Mouse (Mus musculus) embryo, embryonic 9.5 days (tissue): Measurements from ENCODE around the gene Cux2.

ENCODE experiments used
- DNase-seq: peaks from one replicate; pipeline ENCODE4 v3.0.0-alpha.2; 2017; ENCODE audit errors: extremely low spot score

Cux2 gene

DNA sequence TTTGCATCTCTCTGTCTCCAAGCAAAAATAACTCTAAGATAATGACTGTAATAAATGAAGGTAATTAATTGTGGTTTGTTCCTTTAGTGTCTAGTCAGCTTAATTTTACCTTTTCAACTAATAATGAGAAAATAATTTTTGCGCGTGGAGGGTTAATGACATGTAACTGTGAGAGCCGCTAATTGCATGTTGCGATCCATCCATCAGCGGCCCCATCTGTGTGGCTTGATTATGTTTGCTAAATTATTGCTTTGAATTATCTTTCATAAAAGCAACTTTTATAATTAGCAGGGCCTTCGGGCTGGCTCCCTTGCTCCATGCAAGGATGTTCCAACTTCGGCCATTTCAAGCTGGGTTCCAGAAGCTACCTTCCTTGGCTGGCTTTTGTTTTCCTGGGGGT is 130.7 kb downstream of the Cux2 start:
- DNase-seq: no peak

- no peak for DNase-seq
These were observed 133.1 kb downstream of the Cux2 start for GRCm38 (mm10) chr5:121916813-121917212.

DNA sequence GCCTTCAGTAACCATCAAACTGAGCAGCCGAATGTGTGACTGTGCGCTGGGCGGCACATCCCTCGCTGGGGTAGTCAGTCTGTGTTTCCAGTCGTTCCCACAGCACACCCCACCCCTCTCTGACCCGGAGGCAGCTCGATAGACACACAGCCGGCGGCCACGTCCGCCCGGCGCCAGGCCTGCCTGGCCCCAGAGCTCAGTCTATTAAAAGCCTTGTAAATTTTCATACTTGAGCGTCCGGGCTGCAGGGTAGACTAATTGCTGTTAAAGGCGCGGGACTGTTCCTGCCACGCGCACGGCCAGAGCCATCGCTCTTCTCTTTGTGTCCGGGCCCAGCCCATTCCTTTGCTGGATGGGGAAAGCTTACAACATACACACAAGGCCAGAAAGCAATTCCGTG is 135.9 kb downstream of the Cux2 start:
- no peak for DNase-seq

- no peak for DNase-seq
These were observed 140.5 kb downstream of the Cux2 start for GRCm38 (mm10) chr5:121909226-121909985.

DNA sequence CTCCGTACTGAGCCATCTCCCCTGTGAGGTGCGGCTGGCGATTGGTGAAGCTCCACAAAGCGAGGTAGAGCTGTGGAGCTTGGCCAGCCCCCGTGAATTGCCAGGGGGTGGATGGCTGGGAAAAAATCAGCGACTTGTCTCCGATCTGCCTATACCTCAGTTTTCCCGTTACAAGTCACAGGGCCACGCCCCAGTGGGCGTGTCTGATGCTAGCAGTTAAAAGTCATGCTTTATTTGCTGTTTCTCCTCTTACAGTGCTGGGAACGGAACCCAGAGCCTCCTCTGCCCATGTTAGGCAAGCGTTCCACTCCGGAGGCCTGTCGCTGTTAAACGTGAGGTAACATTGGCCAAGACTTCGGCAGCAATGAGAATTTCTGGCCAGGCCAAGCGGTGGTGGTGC is 144.2 kb downstream of the Cux2 start:
- DNase-seq: no peak

DNA sequence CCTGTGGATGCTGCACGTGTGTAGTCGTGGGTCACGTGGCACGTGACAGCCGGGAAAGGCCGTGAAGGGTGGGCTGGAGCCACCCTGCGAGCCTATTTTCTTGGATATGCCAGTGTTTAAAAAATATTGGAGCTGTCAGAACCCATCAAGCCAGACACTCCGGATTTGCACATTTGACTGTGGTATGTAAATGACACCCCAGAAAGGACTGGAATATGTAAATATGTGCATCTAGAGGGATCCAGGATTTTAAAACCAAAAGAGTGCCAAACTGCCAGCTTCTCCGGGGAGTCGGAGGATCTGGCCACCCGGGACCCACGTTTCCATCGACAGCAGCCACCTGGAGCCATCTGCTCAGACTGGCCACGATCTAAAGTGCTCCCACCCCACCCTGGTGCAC is 145.1 kb downstream of the Cux2 start:
- no peak for DNase-seq

DNA sequence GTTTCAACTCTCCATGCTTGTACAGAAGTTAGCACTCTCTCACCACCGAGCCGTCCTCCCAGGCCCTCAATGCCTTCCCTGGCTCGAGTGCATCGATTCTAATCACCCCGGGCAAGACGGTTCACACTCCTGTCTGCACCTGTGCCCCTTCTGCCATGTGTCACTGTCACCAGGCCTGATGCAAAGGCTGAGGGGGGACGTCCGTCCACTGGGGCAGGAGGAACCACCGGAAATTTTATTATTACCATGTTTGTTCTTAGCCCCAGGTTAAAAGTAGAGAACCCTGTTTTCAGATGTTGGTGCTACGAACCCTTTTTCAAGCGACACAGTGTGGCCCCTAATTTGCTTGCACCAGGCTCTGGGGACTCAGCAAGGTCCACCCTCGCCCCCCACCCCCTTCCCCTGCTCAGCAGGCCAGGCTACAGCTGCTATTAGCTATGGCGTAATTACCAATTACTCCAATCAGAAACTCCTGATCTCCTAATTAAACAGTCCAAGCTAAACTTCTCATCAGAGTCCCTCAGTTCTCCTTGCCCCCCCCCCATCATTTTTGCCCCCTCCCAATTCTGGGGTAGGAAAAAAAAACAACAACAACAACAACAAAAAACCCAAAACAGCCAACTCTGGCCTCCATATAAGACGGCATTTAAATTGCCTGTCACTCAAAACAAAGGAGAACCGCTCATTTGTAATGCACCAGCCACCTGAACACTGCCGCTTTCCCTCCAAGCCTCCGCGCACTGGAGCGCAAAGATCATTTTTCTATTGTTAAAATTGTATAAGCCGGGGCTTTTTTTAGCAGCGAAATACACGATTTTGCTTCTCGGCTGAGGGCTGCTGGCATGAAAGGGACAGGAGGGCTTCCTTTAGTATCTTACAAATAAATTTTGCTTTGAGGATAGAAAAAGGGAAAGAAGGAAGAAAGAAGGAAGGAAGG is 146.8 kb downstream of the Cux2 start:
- DNase-seq: no peak

DNA sequence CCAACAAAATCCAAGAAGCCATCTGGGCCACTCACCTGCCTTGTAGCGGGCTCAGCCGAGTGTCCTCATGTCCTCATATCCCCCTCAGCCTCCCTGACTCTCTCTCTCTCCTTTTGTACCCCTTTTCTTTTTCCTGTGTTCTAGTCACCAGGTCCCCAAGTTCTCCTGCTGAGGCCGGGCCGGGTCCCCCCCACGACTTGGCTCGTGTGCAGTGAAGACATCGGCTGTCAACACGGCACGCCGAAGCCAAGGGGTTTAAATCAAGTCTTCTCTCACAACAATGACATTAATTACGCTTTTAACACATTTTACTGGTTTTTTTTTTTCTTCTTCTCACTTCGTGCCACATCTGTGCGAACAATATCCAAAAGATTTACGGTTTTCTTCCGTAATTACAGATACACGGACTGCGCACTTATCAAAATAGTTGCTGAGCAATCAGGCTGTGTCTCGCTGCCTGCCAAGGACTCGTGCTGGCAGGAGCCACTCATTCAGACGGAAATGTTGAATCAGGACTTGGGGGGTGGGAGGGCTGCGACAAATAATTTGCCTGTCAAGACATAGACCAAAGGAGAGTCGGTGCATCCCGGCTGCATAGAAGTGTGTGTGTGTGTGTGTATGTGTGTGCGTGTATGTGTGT is 154.7 kb downstream of the Cux2 start:
- DNase-seq: no peak

DNA sequence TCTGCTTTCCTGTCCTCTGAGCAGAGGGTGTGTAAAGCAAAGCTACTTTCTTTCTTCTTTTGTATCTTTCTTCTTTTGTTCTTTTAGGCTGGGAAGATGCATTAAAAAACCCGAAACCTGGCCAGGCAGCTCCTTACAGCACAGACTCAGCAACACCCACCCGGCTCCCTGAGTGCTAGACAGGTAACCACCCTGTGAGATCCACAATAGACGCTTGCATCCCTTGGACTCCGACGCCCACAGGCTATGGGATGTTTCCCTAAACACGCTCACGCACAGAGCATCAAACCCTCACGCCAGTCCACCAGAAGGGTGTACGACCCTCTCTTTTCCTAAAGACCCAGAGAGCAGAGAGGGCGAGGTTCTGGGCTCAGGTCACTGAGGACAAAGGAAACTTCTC is 155.3 kb downstream of the Cux2 start:
- no peak for DNase-seq

- DNase-seq: no peak
These were observed 156.3 kb downstream of the Cux2 start for GRCm38 (mm10) chr5:121893581-121893980.

GRCm38 (mm10) chr5:121892281-121892680 is 157.6 kb downstream of the Cux2 start:
- no peak for DNase-seq

DNA sequence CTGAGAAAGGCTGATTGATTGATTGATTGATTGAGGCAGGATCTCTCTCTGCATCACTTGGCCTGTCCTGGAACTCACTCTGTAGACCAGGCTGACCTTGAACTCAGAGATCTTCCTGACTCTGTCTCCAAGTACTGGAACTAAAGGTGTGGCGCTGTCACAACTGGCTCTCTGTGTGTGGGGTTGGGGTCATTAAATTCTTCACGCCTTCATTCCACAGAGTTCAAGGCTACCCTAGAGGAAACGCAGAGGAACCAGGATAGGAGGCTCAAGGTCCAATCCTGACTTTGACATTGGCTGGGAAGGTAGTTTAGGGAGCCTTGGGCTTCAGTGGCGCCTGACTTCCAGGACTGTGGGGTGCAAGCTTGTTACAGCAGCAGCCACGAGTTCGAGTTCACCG is 159.0 kb downstream of the Cux2 start:
- DNase-seq: no peak

- DNase-seq: peak; percentile 31
These were observed 160.0 kb downstream of the Cux2 start for GRCm38 (mm10) chr5:121889819-121890362.

GRCm38 (mm10) chr5:121889375-121889774 is 160.5 kb downstream of the Cux2 start:
- peak; percentile 22 for DNase-seq

DNA sequence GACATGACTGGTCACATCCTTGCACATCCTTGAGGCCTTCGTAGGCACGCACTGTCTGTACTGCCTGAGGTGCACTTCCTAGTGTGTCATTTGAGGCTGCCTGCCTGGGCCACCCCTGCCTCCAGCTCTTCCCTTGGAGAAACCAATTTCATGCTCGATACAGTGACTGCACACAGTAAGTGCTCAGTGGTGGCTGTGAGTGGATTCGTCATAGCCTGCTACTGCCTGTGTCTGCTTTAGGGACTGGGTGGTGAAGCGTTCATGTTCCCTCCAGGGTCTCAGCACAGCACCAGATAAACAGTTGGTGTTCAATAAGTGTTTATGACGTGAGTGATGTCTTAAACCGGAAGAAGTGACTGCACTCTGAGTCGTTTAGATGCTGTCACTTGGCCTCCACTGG is 166.5 kb downstream of the Cux2 start:
- DNase-seq: no peak

- no peak for DNase-seq
These were observed 170.7 kb downstream of the Cux2 start for GRCm38 (mm10) chr5:121879211-121879610.

GRCm38 (mm10) chr5:121878703-121879102 is 171.2 kb downstream of the Cux2 start:
- no peak for DNase-seq

- no peak for DNase-seq
These were observed 173.0 kb downstream of the Cux2 start for GRCm38 (mm10) chr5:121876901-121877300.

- DNase-seq: no peak
These were observed 174.9 kb downstream of the Cux2 start for GRCm38 (mm10) chr5:121875041-121875440.

GRCm38 (mm10) chr5:121872158-121872557 is 177.7 kb downstream of the Cux2 start:
- DNase-seq: peak; percentile 85

DNA sequence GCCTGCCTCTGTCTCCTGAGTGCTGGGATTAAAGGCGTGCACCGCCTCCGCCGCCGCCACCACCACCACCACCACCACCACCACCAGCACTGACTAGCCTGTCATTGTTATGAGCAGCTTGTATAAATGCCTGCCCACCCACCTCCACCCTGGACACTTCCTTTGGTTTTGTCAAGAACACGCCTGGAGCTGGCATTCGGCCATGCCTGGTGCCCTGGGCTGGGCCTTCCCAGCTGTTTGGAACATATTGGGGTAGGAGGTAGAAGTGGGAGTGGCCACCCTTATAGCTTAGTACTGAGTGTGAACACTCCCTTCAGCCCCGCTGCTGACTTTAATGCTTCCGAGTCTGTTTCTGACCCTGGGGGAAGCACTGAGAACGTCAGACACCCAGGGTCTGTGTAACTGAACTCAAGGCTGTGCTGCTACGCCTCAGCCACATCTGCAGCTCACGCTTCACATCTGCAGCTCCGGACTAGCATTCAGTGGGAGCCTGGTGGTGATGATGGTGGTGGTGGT is 178.3 kb downstream of the Cux2 start:
- no peak for DNase-seq

- DNase-seq: no peak
These were observed 179.1 kb downstream of the Cux2 start for GRCm38 (mm10) chr5:121870832-121871231.
